Mouse (Mus musculus): Measurements from ENCODE around the gene Gm28038. TPM values are rescaled to one million over a fixed set of nuclear protein-coding genes. Genes with fewer than 3 reads are reported as not detected.

Gm28038 gene
- polyA plus RNA-seq, 1 experiment from 2014 or later, result not detected

DNA sequence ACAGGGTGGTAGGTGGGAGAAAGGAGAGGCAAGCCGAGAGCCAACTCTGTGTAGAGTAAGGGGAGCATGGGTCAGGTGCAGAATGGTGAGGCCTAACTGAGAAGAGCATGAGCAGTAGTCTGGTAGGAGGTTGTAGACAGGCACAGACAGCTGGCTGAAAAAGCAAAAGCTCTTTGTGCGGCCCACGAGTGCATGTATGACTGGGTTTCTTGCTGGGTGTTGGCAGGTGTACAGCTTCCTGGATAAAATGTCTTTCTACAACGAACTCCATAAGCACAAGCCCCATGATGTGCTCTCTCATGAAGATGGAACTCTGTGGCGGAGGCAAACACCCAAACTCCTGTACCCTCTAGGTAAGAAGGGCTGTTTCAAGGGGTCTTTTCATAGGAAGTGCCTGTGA is 36.1 kb downstream of the Gm28038 start:
- ATAC-seq, result no peak
- no peak for TF ChIP-seq CTCF (IDR thresholded peaks at IDR 0.05; ENCODE audit: low read depth)
- no peak overlapping the region for H3K9ac ChIP-seq (ENCODE audit: low read depth, low read length)
- 0 out of 2 replicates have a peak overlapping the region, but pooled peaks have one; percentile 41 for H3K27ac ChIP-seq (ENCODE audit: low read depth, low read length)
- no peak overlapping the region for H3K4me2 ChIP-seq (replicated peaks; ENCODE audit: low read depth)
- no peaks in the 10 kb centered on the region for H3K4me1 ChIP-seq (replicated peaks; ENCODE audit: control insufficient read depth, insufficient read depth, low read length)
- peaks cover 87% of the 10 kb centered on the region for H3K36me3 ChIP-seq (ENCODE audit: control insufficient read depth, insufficient read depth)
- H3K27me3 ChIP-seq (replicated peaks; ENCODE audit: control insufficient read depth, insufficient read depth, low read length), result no peaks in the 10 kb centered on the region
- no peaks in the 10 kb centered on the region for H3K9me3 ChIP-seq (ENCODE audit: control insufficient read depth)
- 96% methylated on average over 5 of the region's 5 CpGs for WGBS
- H3K4me3 ChIP-seq (ENCODE audit: low read depth, low read length), result no peak overlapping the region

DNA sequence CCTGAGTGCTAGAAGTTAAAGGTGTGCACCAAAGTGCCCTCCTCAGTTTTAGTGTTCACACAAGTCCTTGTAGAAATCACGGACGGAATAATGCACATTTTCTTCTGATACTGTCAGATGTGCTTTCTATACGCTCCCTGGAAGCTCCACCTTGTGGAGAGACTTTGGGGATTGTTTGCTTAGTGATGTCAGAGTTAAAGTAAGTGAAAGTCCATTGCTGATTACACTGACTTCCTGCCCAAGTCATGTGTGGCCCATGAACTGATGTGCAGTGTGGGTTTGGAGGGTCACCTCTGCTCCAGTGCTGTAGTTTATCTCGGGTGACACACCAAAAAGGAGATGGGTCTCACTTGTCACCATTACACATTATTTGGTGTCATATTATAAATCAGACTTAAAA is 38.4 kb downstream of the Gm28038 start:
- 48% methylated on average over 4 of the region's 4 CpGs for WGBS
- Histone ChIP-seq H3K4me2 (replicated peaks; ENCODE audit: low read depth) (no peak overlapping the region), H3K4me3 (ENCODE audit: low read depth, low read length) (no peak overlapping the region), H3K9ac (ENCODE audit: low read depth, low read length) (no peak overlapping the region), H3K27me3 (replicated peaks; ENCODE audit: control insufficient read depth, insufficient read depth, low read length) (no peaks in the 10 kb centered on the region), H3K9me3 (ENCODE audit: control insufficient read depth) (no peaks in the 10 kb centered on the region), H3K27ac (ENCODE audit: low read depth, low read length) (no peak overlapping the region), H3K4me1 (replicated peaks; ENCODE audit: control insufficient read depth, insufficient read depth, low read length) (no peaks in the 10 kb centered on the region), H3K36me3 (ENCODE audit: control insufficient read depth, insufficient read depth) (peaks cover 88% of the 10 kb centered on the region)
- ATAC-seq, result peak; percentile 53
- peak; percentile 58 for TF ChIP-seq CTCF (IDR thresholded peaks at IDR 0.05; ENCODE audit: low read depth)

DNA sequence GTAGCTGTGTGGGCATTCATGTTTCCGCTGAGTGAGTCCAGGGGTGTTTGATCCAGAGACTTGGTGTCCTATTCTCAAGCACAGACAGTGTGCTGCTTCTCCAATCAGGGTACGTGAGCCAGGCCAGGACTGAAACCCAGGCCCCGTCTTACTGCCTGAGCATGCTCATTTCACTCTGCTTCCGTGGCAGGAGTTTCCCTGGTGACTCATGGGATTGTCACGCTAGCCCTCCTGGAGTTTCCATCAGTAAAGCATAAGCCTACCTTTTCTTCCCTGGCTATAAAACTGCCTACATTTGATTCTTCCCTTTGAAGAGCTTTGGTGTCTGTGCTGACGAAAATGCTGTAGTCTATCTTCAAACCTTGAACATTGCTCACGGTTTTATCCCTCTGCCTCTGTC is 42.3 kb downstream of the Gm28038 start:
- ATAC-seq, result no peak
- H3K9me3 ChIP-seq (ENCODE audit: control insufficient read depth), result no peaks in the 10 kb centered on the region
- H3K4me2 ChIP-seq (replicated peaks; ENCODE audit: low read depth), result no peak overlapping the region
- H3K4me1 ChIP-seq (replicated peaks; ENCODE audit: control insufficient read depth, insufficient read depth, low read length), result no peaks in the 10 kb centered on the region
- H3K9ac ChIP-seq (ENCODE audit: low read depth, low read length), result no peak overlapping the region
- H3K27me3 ChIP-seq (replicated peaks; ENCODE audit: control insufficient read depth, insufficient read depth, low read length), result no peaks in the 10 kb centered on the region
- WGBS, result 91% methylated on average over 7 of the region's 7 CpGs
- peaks cover 87% of the 10 kb centered on the region for H3K36me3 ChIP-seq (ENCODE audit: control insufficient read depth, insufficient read depth)
- no peak overlapping the region for H3K4me3 ChIP-seq (ENCODE audit: low read depth, low read length)
- TF ChIP-seq CTCF (IDR thresholded peaks at IDR 0.05; ENCODE audit: low read depth), result no peak
- H3K27ac ChIP-seq (ENCODE audit: low read depth, low read length), result no peak overlapping the region

GRCm38 (mm10) chr2:30325296-30325695 is 44.5 kb downstream of the Gm28038 start:
- no peak overlapping the region for H3K9ac ChIP-seq (ENCODE audit: low read depth, low read length)
- no peak for ATAC-seq
- no peaks in the 10 kb centered on the region for H3K9me3 ChIP-seq (ENCODE audit: control insufficient read depth)
- H3K4me3 ChIP-seq (ENCODE audit: low read depth, low read length), result no peak overlapping the region
- WGBS, result 93% methylated on average over 5 of the region's 5 CpGs
- peaks cover 96% of the 10 kb centered on the region for H3K36me3 ChIP-seq (ENCODE audit: control insufficient read depth, insufficient read depth)
- H3K27me3 ChIP-seq (replicated peaks; ENCODE audit: control insufficient read depth, insufficient read depth, low read length), result no peaks in the 10 kb centered on the region
- H3K27ac ChIP-seq (ENCODE audit: low read depth, low read length), result no peak overlapping the region
- no peak for TF ChIP-seq CTCF (IDR thresholded peaks at IDR 0.05; ENCODE audit: low read depth)
- H3K4me2 ChIP-seq (replicated peaks; ENCODE audit: low read depth), result no peak overlapping the region
- H3K4me1 ChIP-seq (replicated peaks; ENCODE audit: control insufficient read depth, insufficient read depth, low read length), result no peaks in the 10 kb centered on the region

GRCm38 (mm10) chr2:30327276-30327675 is 46.4 kb downstream of the Gm28038 start:
- no peak for TF ChIP-seq CTCF (IDR thresholded peaks at IDR 0.05; ENCODE audit: low read depth)
- ATAC-seq, result no peak
- Histone ChIP-seq H3K4me2 (replicated peaks; ENCODE audit: low read depth) (no peak overlapping the region), H3K9ac (ENCODE audit: low read depth, low read length) (no peak overlapping the region), H3K4me1 (replicated peaks; ENCODE audit: control insufficient read depth, insufficient read depth, low read length) (no peaks in the 10 kb centered on the region), H3K27me3 (replicated peaks; ENCODE audit: control insufficient read depth, insufficient read depth, low read length) (no peaks in the 10 kb centered on the region), H3K4me3 (ENCODE audit: low read depth, low read length) (no peak overlapping the region), H3K36me3 (ENCODE audit: control insufficient read depth, insufficient read depth) (peaks cover 93% of the 10 kb centered on the region), H3K27ac (ENCODE audit: low read depth, low read length) (no peak overlapping the region), H3K9me3 (ENCODE audit: control insufficient read depth) (no peaks in the 10 kb centered on the region)
- WGBS, result 92% methylated on average over 7 of the region's 7 CpGs

- peaks cover 93% of the 10 kb centered on the region for H3K36me3 ChIP-seq (ENCODE audit: control insufficient read depth, insufficient read depth)
- H3K27ac ChIP-seq (ENCODE audit: low read depth, low read length), result no peak overlapping the region
- no peaks in the 10 kb centered on the region for H3K9me3 ChIP-seq (ENCODE audit: control insufficient read depth)
- 88% methylated on average over 3 of the region's 3 CpGs for WGBS
- H3K4me2 ChIP-seq (replicated peaks; ENCODE audit: low read depth), result no peak overlapping the region
- H3K27me3 ChIP-seq (replicated peaks; ENCODE audit: control insufficient read depth, insufficient read depth, low read length), result no peaks in the 10 kb centered on the region
- no peak for ATAC-seq
- no peak overlapping the region for H3K4me3 ChIP-seq (ENCODE audit: low read depth, low read length)
- no peaks in the 10 kb centered on the region for H3K4me1 ChIP-seq (replicated peaks; ENCODE audit: control insufficient read depth, insufficient read depth, low read length)
- H3K9ac ChIP-seq (ENCODE audit: low read depth, low read length), result no peak overlapping the region
- no peak for TF ChIP-seq CTCF (IDR thresholded peaks at IDR 0.05; ENCODE audit: low read depth)
Observed at GRCm38 (mm10) chr2:30328791-30329190, 47.9 kb downstream of the Gm28038 start.

- no peak for TF ChIP-seq CTCF (IDR thresholded peaks at IDR 0.05; ENCODE audit: low read depth)
- 99% methylated on average over 2 of the region's 2 CpGs for WGBS
- H3K4me1 ChIP-seq (replicated peaks; ENCODE audit: control insufficient read depth, insufficient read depth, low read length), result no peaks in the 10 kb centered on the region
- H3K9me3 ChIP-seq (ENCODE audit: control insufficient read depth), result no peaks in the 10 kb centered on the region
- H3K4me2 ChIP-seq (replicated peaks; ENCODE audit: low read depth), result no peak overlapping the region
- H3K4me3 ChIP-seq (ENCODE audit: low read depth, low read length), result no peak overlapping the region
- H3K9ac ChIP-seq (ENCODE audit: low read depth, low read length), result no peak overlapping the region
- no peak overlapping the region for H3K27ac ChIP-seq (ENCODE audit: low read depth, low read length)
- no peaks in the 10 kb centered on the region for H3K27me3 ChIP-seq (replicated peaks; ENCODE audit: control insufficient read depth, insufficient read depth, low read length)
- no peak for ATAC-seq
- H3K36me3 ChIP-seq (ENCODE audit: control insufficient read depth, insufficient read depth), result peaks cover 93% of the 10 kb centered on the region
Observed at GRCm38 (mm10) chr2:30335324-30335723, 54.5 kb downstream of the Gm28038 start.
